Mouse (Mus musculus): ENCODE data around the gene Adamts4.

GRCm38 (mm10) chr1:171293906-171294297, 43.7 kb downstream of the Adamts4 start:
- TF ChIP-seq POLR2A (IDR thresholded peaks at IDR 0.05; ENCODE audit: borderline replicate concordance, insufficient read depth, low read length) (no peak), CTCF (IDR thresholded peaks at IDR 0.05; ENCODE audit: borderline replicate concordance, insufficient read depth, low read depth, low read length) (no peak)

Measured in cerebellum, adult 2 months (tissue).